Mouse (Mus musculus) liver, embryonic 14.5 days (tissue): ENCODE data around the gene Iqcf3. TPM values are rescaled to one million over a fixed set of nuclear protein-coding genes. Genes with fewer than 3 reads are reported as not detected.

Experiments
- ATAC-seq: fragments of 200-750 bp; cut with Nextera tagmentation; 2 replicates; pipeline ENCODE4 v1.8.0; 2017; ENCODE audit warnings: moderate number of reproducible peaks, mild to moderate bottlenecking, moderate library complexity; ENCODE audit not compliant: insufficient read depth
- DNase-seq, 3 experiments: peaks; one replicate each; pipeline ENCODE4 v3.0.0-alpha.2; 2012 to 2013; ENCODE audit warnings: low read depth in 3 of 3, low spot score in 3 of 3
- H3K27ac ChIP-seq: fragments of 300-500 bp; sonication (generic); 2 replicates; pipeline ENCODE4 v1.5.1; 2014; ENCODE audit warnings: moderate library complexity, mild to moderate bottlenecking, control low read depth, inconsistent platforms
- H3K27me3 ChIP-seq: fragments of 300-500 bp; sonication (generic); 2 replicates; pipeline ENCODE4 v1.6.1; 2014; ENCODE audit warnings: mild to moderate bottlenecking, low read length, moderate library complexity; ENCODE audit not compliant: control insufficient read depth, insufficient read depth
- H3K36me3 ChIP-seq: fragments of 300-500 bp; sonication (generic); replicated peaks from 2 replicates; pipeline ENCODE4 v1.6.1; 2014; ENCODE audit warnings: low read depth; ENCODE audit not compliant: control insufficient read depth, insufficient read depth
- H3K4me1 ChIP-seq, 2 experiments: fragments of 200-500 bp in 1 of 2; fragments of 300-500 bp in 1 of 2; sonication (generic) in 1 of 2; replicated peaks; 2 replicates each; pipeline ENCODE4 v1.6.1; 2012 to 2014; ENCODE audit warnings: antibody characterized with exemption in 1 of 2, inconsistent platforms in 1 of 2, low read length in 1 of 2; ENCODE audit not compliant: control insufficient read depth in 2 of 2, insufficient read depth in 2 of 2
- H3K4me2 ChIP-seq: fragments of 300-500 bp; sonication (generic); 2 replicates; pipeline ENCODE4 v1.6.1; 2014; ENCODE audit warnings: low read depth, mild to moderate bottlenecking, control low read depth, moderate library complexity
- H3K4me3 ChIP-seq, 2 experiments: fragments of 200-500 bp in 1 of 2; fragments of 300-500 bp in 1 of 2; sonication (generic) in 1 of 2; 2 replicates each; pipeline ENCODE4 v1.5.1; 2012 to 2014; ENCODE audit warnings: low read depth in 2 of 2, low read length in 2 of 2, mild to moderate bottlenecking in 2 of 2, control low read depth in 1 of 2, inconsistent platforms in 1 of 2, moderate library complexity in 1 of 2; ENCODE audit not compliant: insufficient read depth in 1 of 2
- H3K9ac ChIP-seq: fragments of 300-500 bp; sonication (generic); replicated peaks from 2 replicates; pipeline ENCODE4 v1.6.1; 2014; ENCODE audit warnings: mild to moderate bottlenecking, control low read depth, moderate library complexity
- H3K9me3 ChIP-seq: fragments of 300-500 bp; sonication (generic); 2 replicates; pipeline ENCODE4 v1.6.1; 2016; ENCODE audit warnings: low read length, mixed read lengths; ENCODE audit not compliant: control insufficient read depth
- CTCF ChIP-seq: IDR thresholded peaks from 2 replicates; pipeline ENCODE4 v1.5.1; 2016; ENCODE audit warnings: antibody characterized with exemption, low read depth, control low read depth
- EP300 ChIP-seq: IDR thresholded peaks from 2 replicates; pipeline ENCODE4 v1.6.1; 2016; ENCODE audit warnings: antibody characterized with exemption, low read depth
- WGBS: fragments of 180-500 bp; shearing (Covaris S2); extraction: QIAGEN DNeasy Blood & Tissue Kit; methylation state at CpG from one replicate; pipeline ENCODE4 v1.1.7; 2014; ENCODE audit not compliant: insufficient replicate concordance; 5-methylcytosine and 5-hydroxymethylcytosine counted together
- polyA plus RNA-seq, 2 experiments: library from polyadenylated mRNA; depleted of rRNA in 1 of 2; stranded (reverse) in 1 of 2; unstranded in 1 of 2; fragments of >200 nt; fragmentation: Nextera tagmentation in 1 of 2; extraction: Ambion mirVana in 1 of 2; gene quantifications; 2 replicates each; pipeline versions ENCODE4 v1.2.1 to v1.2.3; 2012 to 2014

Iqcf3 gene
- polyA plus RNA-seq, 2 experiments, result not detected

DNA sequence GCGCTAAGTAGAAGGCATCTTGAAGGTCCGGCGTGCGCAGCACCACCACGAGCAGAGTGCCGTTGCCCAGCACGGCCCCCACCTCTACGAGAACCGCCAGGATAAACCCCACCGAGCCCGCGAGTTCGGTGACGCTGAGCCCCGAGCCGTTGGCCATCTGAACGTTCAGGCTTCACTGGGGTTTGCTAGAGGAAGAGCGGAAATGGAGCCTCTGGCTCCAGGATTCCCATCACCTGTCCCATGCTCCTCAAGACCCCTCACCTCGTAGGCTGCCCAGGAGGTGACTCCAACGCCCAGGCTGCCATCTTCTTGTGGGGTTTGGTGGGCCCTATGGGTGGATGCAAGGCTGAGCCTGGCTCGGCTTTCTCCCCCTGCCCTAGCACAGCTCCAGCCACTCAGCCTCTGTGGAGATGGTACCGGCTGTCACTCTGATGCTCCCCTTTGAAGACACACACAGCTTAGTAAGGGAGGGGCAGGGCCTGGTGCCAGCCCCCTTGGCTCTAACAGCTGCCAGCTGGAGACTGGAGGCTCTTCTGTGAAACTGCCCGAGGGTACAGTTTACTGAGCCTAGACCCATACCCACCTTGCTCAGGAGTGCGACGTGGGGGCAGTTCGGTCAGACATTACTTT lies 95.7 kb downstream of the Iqcf3 start, which contains the start of gene Gpr62:
TSS of gene Gpr62 (minus strand) at position 368 of the 630 bp plus-strand sequence.
- Histone ChIP-seq H3K4me3 (peak within 1 kb of the TSS; percentile 19 to 48; a peak in 3 of 4 replicates), H3K9ac (no peak within 1 kb of the TSS), H3K9me3 (no peaks in the 10 kb centered on the region), H3K4me2 (peak within 1 kb of the TSS; percentile 66), H3K4me1 (no peaks in the 10 kb centered on the region), H3K27me3 (peaks cover 20% of the 10 kb centered on the region), H3K36me3 (no peaks in the 10 kb centered on the region), H3K27ac (no peak within 1 kb of the TSS)
- no peak for DNase-seq
- TF ChIP-seq EP300, result no peak
- TF ChIP-seq CTCF, result no peak
- 26% methylated on average over 26 of the region's 26 CpGs for WGBS
- ATAC-seq, result no peak

DNA sequence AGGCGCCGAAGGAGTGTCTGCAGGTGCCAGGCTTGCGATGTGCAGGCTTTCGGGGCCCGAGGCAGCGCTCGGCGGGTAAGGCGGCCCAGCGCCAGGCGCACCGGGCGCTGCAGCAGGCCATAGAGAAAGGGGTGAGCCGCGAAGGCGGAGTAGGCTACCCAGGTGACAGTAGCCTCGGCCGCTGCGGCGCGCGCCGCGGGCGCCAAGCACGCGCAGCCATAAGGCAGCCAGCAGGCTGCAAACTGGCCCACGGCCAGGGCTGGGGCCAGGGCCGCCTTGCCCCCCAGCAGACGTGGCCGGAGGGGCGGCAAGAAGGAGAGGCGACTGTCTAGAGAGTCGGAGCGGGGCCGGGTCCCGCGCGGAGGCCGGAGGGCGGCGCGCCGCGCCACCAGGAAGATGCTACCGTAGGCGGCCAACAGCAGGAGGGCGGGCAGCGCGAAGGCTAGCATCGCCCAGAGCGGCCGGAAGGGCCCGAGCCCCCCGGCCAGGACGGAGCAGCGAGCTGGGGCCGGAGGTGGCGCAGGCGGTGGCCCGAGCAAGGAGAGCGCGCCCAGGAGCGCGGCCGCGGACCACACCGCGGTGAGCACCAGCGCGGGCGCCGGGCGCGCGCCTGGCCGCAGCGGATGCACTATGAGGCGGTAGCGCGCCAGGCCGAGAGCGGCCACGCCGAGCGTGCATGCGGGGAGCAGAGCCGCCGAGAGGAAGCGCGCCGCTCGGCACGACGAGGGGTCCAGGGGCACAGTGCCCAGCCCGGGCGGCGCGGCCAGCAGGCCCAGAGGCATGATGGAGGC lies 96.5 kb downstream of the Iqcf3 start:
- WGBS, result 3% methylated on average over 98 of the region's 99 CpGs
- no peaks in the 10 kb centered on the region for H3K9me3 ChIP-seq

DNA sequence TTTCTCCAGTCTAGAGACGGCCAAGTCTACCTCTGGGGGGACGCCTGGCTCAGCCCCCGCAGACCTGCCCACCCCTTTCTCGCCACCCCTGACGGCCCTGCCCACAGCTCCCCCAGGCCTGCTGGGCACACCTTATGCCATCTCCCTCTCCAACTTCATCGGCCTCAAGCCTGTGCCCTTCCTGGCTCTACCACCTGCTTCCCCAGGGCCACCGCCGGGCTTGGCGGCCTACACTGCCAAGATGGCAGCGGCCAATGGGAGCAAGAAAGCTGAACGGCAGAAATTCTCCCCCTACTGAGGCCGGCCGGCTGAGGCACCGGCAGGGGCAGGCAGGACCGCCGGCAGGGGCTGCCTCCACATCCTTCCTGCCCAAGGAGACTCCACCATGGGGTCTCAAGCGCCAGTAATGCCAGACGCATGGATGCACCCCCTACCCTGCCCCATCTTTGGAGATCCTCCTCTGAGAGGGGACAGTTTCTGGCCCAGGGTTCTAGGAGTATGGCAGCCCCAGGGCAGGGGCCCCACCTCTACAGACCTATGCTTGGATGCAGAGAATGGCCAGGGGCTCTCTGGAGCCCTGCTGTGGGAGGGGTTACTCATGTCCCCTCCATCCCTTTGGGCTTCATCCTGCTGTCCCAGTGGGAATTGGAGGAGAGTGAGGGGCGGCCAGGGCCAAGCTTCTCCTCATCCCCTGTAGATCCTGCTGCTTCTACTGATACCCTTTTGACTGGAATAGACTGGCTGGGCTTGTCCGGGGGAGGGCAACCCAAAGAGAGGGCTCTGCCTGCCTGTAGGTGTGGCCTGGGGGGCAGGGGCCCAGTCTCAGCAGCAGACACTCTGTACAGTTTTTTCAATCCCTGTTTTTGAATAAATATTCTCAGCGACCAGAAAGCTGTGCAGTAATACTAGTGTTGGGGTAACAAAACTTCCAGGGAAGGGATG lies 98.0 kb downstream of the Iqcf3 start:
- Histone ChIP-seq H3K27ac (no peak overlapping the region), H3K4me2 (no peak overlapping the region), H3K36me3 (no peaks in the 10 kb centered on the region), H3K9ac (no peak overlapping the region), H3K9me3 (no peaks in the 10 kb centered on the region), H3K27me3 (peaks cover 20% of the 10 kb centered on the region), H3K4me3 (no peak overlapping the region), H3K4me1 (no peaks in the 10 kb centered on the region)
- ATAC-seq, result no peak
- WGBS, result 77% methylated on average over 21 of the region's 21 CpGs
- TF ChIP-seq EP300 (no peak), CTCF (no peak)
- no peak for DNase-seq

More for the DNA sequence above, 96.5 kb downstream of the Iqcf3 start:
- TF ChIP-seq CTCF (no peak), EP300 (no peak)
- Histone ChIP-seq H3K27me3 (peaks cover 20% of the 10 kb centered on the region), H3K27ac (no peak overlapping the region), H3K4me2 (peak overlapping the region; percentile 66), H3K4me3 (peak overlapping the region; percentile 19 to 48; a peak in 3 of 4 replicates), H3K36me3 (no peaks in the 10 kb centered on the region), H3K4me1 (no peaks in the 10 kb centered on the region), H3K9ac (no peak overlapping the region)
- ATAC-seq (peak; percentile 34; the same call in 1 of the 2 replicates), DNase-seq (no peak)

DNA sequence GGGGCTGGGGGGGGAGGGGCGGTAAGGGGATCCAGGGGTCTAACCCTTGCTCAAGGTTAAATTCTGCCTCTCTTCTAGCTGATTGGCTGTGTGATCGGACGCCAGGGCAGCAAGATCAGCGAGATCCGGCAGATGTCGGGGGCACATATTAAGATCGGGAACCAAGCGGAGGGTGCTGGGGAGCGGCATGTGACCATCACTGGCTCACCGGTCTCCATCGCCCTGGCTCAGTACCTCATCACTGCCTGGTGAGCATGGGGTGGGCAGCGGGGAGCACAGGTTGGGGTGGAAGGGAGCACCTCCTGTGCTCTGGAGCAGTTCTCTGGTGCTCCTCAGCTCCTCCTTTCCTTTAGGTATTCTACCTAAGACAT lies 99.0 kb downstream of the Iqcf3 start:
- DNase-seq (no peak), ATAC-seq (no peak)
- no peaks in the 10 kb centered on the region for H3K9me3 ChIP-seq
- H3K4me3 ChIP-seq, result no peak overlapping the region
- no peak for TF ChIP-seq CTCF
- TF ChIP-seq EP300, result no peak
- H3K27ac ChIP-seq, result no peak overlapping the region
- peaks cover 20% of the 10 kb centered on the region for H3K27me3 ChIP-seq
- no peaks in the 10 kb centered on the region for H3K4me1 ChIP-seq
- H3K4me2 ChIP-seq, result no peak overlapping the region
- H3K36me3 ChIP-seq, result no peaks in the 10 kb centered on the region
- H3K9ac ChIP-seq, result no peak overlapping the region
- 84% methylated on average over 12 of the region's 12 CpGs for WGBS
